Mouse (Mus musculus) adrenal gland, adult 8-10 months (tissue): ENCODE measurements around the gene Wdr20. TPM values are rescaled to one million over a fixed set of nuclear protein-coding genes. Genes with fewer than 3 reads are reported as not detected.
"Not testable (repeated sequence)": the region's sequence is repeated elsewhere in the genome, so short reads cannot be mapped to it uniquely, and the experiment has no call there.

Experiments
- DNase-seq: peaks from one replicate; pipeline ENCODE4 v3.0.0; 2022
- total RNA-seq, 4 experiments: library from RNA; stranded (reverse); gene quantifications; 2 replicates each; pipeline ENCODE4 v1.2.4; 2022

Wdr20 gene
- total RNA-seq, 4 experiments from 2014 or later, result 50.6 to 70.4 (median 56.8) TPM

- DNase-seq, result no peak
Measured at GRCm38 (mm10) chr12:110713784-110714183, 24.0 kb upstream of the Wdr20 start.

DNA sequence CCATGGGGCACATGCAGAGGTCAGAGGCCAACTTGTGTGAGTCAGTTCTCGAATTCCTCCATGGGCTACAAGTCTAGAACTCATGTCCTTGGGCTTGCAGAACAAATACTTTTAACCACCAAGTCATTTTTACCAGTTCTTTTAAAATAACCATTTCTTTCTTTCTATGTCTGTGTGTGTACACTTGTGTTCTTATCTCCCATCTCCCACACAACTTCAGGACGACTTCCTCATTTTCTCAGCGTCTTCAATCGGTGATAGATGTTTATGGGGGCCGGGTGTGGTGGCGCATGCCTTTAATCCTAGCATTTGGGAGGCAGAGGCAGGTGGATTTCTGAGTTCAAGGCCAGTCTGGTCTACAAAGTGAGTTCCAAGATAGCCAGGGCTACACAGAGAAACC is 23.5 kb upstream of the Wdr20 start:
- DNase-seq, result no peak

DNA sequence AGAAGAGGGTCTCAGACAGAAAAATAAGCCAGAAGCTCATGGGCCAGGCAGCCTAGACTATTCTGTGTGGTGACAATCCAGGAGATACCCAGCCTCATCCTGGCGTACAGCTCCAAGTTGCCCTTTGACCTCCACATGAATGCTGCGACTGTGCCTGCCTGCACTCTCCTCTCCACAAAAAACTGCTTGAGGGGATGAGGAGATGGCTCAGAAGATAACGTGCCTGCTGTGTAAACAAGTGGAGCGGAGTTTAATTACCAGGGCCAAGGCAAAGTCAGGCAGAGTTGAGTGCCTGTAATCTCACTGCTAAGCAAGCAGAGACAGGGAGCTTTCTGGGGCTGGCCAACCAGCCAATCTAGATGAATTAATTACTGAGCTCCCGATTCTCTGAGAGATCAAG is 21.7 kb upstream of the Wdr20 start:
- no peak for DNase-seq

- no peak for DNase-seq
Measured at GRCm38 (mm10) chr12:110725051-110725450, 12.7 kb upstream of the Wdr20 start.

DNA sequence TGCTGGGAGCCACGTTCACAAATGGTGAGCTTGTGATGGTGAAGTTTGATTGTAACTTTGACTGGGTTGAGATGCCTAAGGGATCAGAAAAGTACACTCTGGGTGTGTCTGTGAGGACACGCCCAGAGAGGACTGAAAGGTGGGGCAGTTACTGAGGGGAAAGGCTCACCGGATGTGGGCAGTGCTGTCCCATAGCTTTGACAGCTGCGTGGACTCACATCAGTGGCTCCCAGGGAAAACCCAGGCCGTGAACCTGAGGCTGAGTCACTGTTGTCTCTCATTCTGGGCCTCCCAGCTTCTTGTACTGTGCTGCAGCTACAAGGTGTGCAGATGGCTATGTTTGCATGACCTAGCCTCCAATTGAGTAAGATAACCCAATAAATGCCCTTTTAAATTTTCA is 12.3 kb upstream of the Wdr20 start:
- DNase-seq, result no peak

- no peak for DNase-seq
Measured at GRCm38 (mm10) chr12:110726428-110726827, 11.3 kb upstream of the Wdr20 start.

DNA sequence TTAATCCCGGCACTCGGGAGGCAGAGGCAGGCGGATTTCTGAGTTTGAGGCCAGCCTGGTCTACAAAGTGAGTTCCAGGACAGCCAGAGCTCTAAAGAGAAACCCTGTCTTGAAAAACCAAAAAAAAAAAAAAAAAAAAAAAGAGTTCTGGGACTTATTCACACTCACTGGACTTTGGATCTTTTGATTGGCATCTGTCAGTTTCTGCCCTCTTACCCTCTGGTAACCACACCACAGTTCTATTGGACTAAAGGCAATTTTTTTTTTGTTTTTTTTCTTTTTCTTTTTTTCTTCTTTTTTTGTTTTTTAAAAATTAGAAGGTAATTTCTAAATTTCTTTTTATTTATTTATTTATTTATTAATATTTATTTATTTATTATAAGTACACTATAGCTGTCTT is 4.5 kb upstream of the Wdr20 start:
- DNase-seq, result not testable (repeated sequence)

- DNase-seq, result no peak
Measured at GRCm38 (mm10) chr12:110736641-110737040, 1.1 kb upstream of the Wdr20 start.

GRCm38 (mm10) chr12:110738158-110738921 is 596 bp downstream of the Wdr20 start:
- peak; percentile 20 for DNase-seq

GRCm38 (mm10) chr12:110750770-110751439 is 13.2 kb downstream of the Wdr20 start:
- DNase-seq, result no peak

- DNase-seq, result no peak
Measured at GRCm38 (mm10) chr12:110752703-110753102, 15.0 kb downstream of the Wdr20 start.

DNA sequence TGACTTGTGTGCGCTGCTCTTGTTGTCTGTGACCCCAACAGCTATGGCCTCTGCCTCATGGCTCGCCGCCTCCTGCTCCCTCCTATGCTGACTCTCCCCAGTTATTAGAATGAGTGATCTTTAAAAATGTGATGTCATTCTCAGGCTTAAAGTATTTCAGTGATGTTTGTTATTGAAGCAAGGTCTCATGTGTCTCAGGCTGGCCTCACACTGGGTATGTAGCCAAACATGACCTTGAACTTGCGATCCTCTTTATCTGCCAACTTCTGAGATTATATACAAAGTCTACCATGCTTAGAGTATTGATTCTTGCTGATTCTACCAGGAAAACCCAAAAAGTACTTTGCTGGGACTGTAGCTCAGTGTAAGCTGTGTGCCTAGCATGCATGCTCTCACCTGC is 16.2 kb downstream of the Wdr20 start:
- no peak for DNase-seq

GRCm38 (mm10) chr12:110757161-110757560 is 19.4 kb downstream of the Wdr20 start:
- DNase-seq, result no peak

DNA sequence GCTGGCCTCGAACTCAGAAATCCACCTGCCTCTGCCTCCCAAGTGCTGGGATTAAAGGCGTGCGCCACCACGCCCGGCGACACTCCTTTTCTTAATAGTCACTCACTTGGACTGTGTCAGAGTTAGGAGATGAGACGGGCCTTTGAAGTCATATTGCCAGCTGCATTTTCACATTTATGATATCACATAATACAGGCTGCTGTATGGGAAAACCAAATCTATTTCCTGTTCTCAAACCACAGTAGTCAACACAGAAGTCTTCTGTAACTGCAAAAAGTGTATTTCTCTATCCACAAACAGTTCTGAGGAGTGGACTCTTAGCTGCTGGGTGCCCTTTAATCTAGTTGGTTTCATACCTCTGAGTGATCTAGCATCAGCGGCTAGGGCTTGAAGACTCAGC is 21.2 kb downstream of the Wdr20 start:
- no peak for DNase-seq

- no peak for DNase-seq
Measured at GRCm38 (mm10) chr12:110762321-110762720, 24.6 kb downstream of the Wdr20 start.

- no peak for DNase-seq
Measured at GRCm38 (mm10) chr12:110764531-110764930, 26.8 kb downstream of the Wdr20 start.

GRCm38 (mm10) chr12:110768562-110768961 is 30.8 kb downstream of the Wdr20 start:
- no peak for DNase-seq

DNA sequence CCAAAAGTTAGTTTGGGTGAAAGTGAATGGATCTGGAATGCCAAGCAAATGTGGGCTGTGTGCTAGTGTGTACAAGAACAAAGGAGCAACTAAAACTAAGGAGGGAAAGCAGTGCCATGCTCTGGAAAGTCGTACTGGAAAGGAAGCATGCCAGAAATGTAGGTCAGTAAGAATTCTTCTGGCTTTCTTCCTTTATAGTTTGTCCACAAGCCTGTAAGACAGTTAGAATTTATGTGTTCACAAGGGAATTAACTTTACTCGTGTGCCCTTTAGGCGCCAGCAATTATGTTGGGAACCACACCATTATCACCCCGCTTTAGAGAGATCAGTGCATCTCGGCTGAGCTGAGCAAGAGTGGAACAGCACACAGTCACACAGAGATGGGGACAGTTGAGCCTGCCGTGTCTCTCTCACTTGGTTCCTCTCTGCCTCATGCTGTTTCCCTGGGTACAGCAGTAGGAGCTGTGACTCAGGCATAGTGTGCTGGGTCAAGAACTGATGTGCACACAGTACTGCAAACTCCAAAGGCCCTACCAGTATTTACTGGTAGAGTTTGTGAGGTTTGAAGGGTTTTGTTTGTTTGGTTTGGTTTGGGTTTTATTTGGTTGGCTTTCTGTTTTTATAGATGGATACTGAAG is 32.0 kb downstream of the Wdr20 start:
- no peak for DNase-seq

DNA sequence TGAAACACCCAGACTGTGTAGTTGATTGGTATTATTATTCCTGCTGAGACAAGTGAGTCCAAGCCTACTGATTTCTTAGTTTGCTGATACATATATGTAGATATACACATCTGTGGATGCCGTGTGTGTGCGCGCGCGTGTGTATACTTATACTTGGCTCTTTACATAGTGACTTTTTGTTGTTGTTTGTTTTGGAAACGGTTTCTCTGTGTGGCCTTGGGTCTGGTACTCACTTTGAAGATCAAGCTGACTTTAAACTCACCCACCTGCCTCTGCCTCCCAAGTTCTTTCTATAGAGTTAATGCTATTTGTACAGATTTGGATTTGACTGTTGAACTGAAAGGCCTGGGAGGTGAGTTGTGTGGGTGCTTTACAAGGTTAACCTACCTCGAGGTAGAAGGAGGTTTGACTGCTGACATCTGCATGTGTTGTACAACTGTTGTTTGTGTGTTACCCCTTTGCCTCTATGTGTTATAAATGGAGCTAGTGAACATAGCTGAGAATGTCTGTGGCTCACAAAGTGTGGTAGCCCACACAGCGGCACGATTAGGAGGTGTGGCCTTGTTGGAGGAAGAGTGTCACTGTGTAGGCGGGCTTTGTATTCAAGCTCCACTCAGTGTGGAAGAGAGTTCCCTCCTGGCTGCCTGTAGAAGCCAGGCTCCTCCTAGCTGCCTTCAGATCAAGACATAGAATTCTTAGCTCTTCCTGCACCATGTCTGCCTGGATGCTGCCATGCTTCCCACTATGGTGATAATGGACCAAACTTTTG is 32.9 kb downstream of the Wdr20 start:
- DNase-seq, result no peak

GRCm38 (mm10) chr12:110771961-110772360 is 34.2 kb downstream of the Wdr20 start:
- no peak for DNase-seq

GRCm38 (mm10) chr12:110775628-110776426 is 38.1 kb downstream of the Wdr20 start:
- DNase-seq, result no peak

DNA sequence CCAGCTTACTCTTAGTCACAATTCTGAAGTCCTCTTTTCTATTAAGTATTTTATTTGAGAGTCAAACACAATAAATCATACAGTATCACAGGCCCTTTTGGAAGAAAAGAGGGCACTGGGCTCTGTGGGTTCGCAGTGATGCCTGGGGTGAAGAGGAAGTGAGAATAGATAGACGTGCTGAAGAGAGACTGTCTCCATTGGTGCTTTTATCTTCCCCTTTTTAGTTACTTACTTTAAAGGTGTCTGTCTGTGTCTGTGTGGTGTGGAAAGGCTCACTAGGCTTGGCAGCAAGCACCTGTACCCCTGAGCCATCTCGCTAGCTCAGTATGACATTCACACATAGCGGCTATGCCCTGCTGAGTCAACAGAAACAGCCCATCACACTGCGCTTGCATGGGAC is 40.1 kb downstream of the Wdr20 start:
- no peak for DNase-seq
